Mouse (Mus musculus): Measurements from ENCODE around the gene Tmem129. TPM values are rescaled to one million over a fixed set of nuclear protein-coding genes. Genes with fewer than 3 reads are reported as not detected.

Tmem129 gene
- total RNA-seq, 1 experiment: 15.0 TPM

DNA sequence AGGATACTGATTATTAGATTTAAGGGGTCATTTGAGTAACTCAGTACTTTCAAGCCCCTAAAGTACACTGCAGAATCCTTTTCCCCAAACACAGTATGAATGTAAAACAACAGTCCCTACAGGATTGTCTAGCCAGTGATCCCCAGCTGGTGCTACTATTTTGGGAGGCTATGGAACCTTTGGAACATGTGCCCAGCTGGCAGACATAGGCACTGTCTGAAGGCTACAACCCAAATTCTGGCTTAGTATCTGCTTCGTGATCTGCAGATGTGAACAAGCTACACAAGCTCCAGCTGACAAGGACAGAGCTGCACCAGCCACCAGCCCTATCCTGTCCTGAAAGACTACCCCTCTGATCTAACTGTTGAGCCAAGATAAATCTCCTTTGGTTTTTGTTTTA, 25.7 kb downstream of the Tmem129 start:
- in situ Hi-C loops (cut with MboI; ENCODE audit: low sequenced_read_pairs in 2 of 2, unreplicated experiment in 2 of 2): no loop called here
- no peak overlapping the region for H3K9ac ChIP-seq (ENCODE audit: insufficient read depth, low read depth, low read length, poor library complexity, severe bottlenecking)

DNA sequence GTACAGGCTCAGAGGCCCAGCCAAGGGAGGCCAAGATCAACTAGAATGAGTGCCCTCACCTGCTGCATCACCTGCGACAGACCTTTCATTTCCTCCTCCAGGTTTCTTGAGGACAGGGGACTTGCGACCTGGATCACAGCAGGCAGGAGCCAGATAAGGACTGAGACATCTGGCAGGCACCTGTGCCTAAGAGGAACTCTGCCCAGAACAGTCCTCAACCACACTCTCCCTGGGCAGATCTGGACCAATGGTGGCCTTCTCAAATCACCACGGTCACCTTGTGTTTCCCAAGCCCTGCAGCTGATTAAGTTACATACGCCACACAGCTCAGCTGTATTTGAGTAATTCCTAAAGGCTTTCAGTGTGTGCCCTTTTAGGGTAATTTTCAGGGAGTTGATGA, 27.6 kb downstream of the Tmem129 start:
- H3K9ac ChIP-seq (ENCODE audit: insufficient read depth, low read depth, low read length, poor library complexity, severe bottlenecking): peak overlapping the region; percentile 1; the same call in 1 of the 2 replicates
- no peak overlapping the region for H3K27ac ChIP-seq (ENCODE audit: insufficient read depth, low read depth, low read length, poor library complexity, severe bottlenecking)
- H3K9me3 ChIP-seq (ENCODE audit: control insufficient read depth, insufficient read depth, low read depth, low read length): no peaks in the 10 kb centered on the region
- no peak overlapping the region for H3K4me3 ChIP-seq (ENCODE audit: insufficient read depth in 1 of 2, low read depth in 1 of 2, low read length in 2 of 2, poor library complexity in 1 of 2, severe bottlenecking in 1 of 2)
- no peak for DNase-seq (ENCODE audit: low read depth, low spot score)
- peaks cover 2 to 5% of the 10 kb centered on the region in 2 experiments; a peak in 3 of 4 replicates for H3K4me1 ChIP-seq (ENCODE audit: control insufficient read depth in 2 of 2, insufficient read depth in 2 of 2, low read length in 2 of 2, poor library complexity in 1 of 2)
- in situ Hi-C loops (cut with MboI; ENCODE audit: low sequenced_read_pairs in 2 of 2, unreplicated experiment in 2 of 2): no loop called here
- H3K36me3 ChIP-seq (ENCODE audit: control insufficient read depth, insufficient read depth, low read length, poor library complexity, severe bottlenecking): no peaks in the 10 kb centered on the region
- TF ChIP-seq MAFK (IDR thresholded peaks at IDR 0.05; ENCODE audit: insufficient read depth, low read depth, low read length) (no peak), ZC3H11A (IDR thresholded peaks at IDR 0.05; ENCODE audit: borderline replicate concordance, low read depth, low read length) (no peak), ZNF384 (IDR thresholded peaks at IDR 0.05; ENCODE audit: low read depth, low read length) (no peak), HCFC1 (IDR thresholded peaks at IDR 0.05; ENCODE audit: borderline replicate concordance, insufficient read depth, low read length) (no peak), CHD2 (IDR thresholded peaks at IDR 0.05; ENCODE audit: low read depth, low read length) (no peak)

More for the DNA sequence above, 25.7 kb downstream of the Tmem129 start:
- Histone ChIP-seq H3K36me3 (ENCODE audit: control insufficient read depth, insufficient read depth, low read length, poor library complexity, severe bottlenecking) (peaks cover 3% of the 10 kb centered on the region; the same call in 1 of the 2 replicates), H3K4me3 (ENCODE audit: insufficient read depth in 1 of 2, low read depth in 1 of 2, low read length in 2 of 2, poor library complexity in 1 of 2, severe bottlenecking in 1 of 2) (no peak overlapping the region), H3K9me3 (ENCODE audit: control insufficient read depth, insufficient read depth, low read depth, low read length) (no peaks in the 10 kb centered on the region), H3K27ac (ENCODE audit: insufficient read depth, low read depth, low read length, poor library complexity, severe bottlenecking) (no peak overlapping the region), H3K4me1 (ENCODE audit: control insufficient read depth in 2 of 2, insufficient read depth in 2 of 2, low read length in 2 of 2, poor library complexity in 1 of 2) (peaks cover 2 to 5% of the 10 kb centered on the region in 2 experiments; a peak in 3 of 4 replicates)
- no peak for TF ChIP-seq MAFK (IDR thresholded peaks at IDR 0.05; ENCODE audit: insufficient read depth, low read depth, low read length)
- DNase-seq (ENCODE audit: low read depth, low spot score): no peak

DNA sequence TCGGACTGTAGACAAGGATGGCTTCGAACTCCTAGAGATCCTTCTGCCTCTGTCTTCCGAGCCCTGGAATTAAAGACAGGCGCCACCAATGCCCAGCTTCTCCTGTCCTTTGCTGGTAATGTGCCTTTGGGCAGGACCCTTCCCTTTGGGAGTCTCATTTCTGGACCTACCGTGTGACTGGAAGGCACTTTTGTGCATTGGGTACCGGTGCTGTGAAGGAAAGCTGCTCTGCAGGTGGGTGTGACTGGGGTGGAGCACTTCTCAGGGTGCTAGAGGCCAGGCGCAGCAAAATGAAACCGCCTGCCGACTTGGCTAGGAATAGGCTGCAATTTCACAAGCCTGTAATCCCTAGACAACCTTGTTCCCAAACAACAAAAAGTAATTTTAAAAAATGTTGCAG, 28.2 kb downstream of the Tmem129 start:
- TF ChIP-seq ZNF384 (IDR thresholded peaks at IDR 0.05; ENCODE audit: low read depth, low read length) (no peak), MAFK (IDR thresholded peaks at IDR 0.05; ENCODE audit: insufficient read depth, low read depth, low read length) (no peak), CHD2 (IDR thresholded peaks at IDR 0.05; ENCODE audit: low read depth, low read length) (no peak), ZC3H11A (IDR thresholded peaks at IDR 0.05; ENCODE audit: borderline replicate concordance, low read depth, low read length) (no peak), HCFC1 (IDR thresholded peaks at IDR 0.05; ENCODE audit: borderline replicate concordance, insufficient read depth, low read length) (no peak)
- Histone ChIP-seq H3K36me3 (ENCODE audit: control insufficient read depth, insufficient read depth, low read length, poor library complexity, severe bottlenecking) (no peaks in the 10 kb centered on the region), H3K9ac (ENCODE audit: insufficient read depth, low read depth, low read length, poor library complexity, severe bottlenecking) (peak overlapping the region; percentile 41; the same call in 1 of the 2 replicates), H3K4me3 (ENCODE audit: insufficient read depth in 1 of 2, low read depth in 1 of 2, low read length in 2 of 2, poor library complexity in 1 of 2, severe bottlenecking in 1 of 2) (peak overlapping the region; percentile 43 to 79), H3K4me1 (ENCODE audit: control insufficient read depth in 2 of 2, insufficient read depth in 2 of 2, low read length in 2 of 2, poor library complexity in 1 of 2) (peaks cover 2 to 5% of the 10 kb centered on the region in 2 experiments; a peak in 3 of 4 replicates), H3K27ac (ENCODE audit: insufficient read depth, low read depth, low read length, poor library complexity, severe bottlenecking) (no peak overlapping the region), H3K9me3 (ENCODE audit: control insufficient read depth, insufficient read depth, low read depth, low read length) (no peaks in the 10 kb centered on the region)
- in situ Hi-C loops (cut with MboI; ENCODE audit: low sequenced_read_pairs in 2 of 2, unreplicated experiment in 2 of 2): no loop called here
- DNase-seq (ENCODE audit: low read depth, low spot score): peak; percentile 20

DNA sequence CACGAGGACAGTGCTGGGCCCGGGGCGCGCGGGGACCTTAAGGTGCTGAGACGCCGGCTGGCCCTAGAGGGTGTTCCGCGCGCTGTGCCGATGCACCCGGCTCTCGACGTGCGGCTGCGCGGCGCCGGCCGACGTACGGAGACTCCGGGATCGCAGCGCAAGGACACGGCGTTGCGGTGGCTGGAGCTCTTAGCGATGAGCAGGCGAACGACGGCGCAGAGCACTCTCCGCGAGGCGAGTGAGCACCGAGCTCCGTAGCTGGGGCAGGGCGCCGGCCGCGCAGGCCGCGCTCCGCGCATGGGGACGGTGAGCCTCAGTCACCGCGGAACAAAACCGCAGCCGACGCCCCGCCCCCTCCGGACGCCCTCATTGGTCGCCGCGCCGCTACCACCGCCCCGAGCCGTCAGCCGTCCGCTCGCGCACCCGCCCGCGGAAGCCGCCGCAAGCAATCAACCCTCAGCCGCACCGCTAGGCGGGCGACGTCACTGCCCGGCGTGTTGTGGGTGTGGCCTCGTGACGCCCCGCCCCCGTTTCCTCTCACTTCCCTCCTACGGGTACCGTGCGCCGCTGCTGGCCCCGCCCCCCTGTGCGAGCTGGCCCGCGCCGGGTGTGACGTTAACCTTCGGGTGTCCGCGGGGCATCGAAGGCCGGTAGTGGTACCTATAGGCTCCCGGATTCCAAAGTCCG, 28.8 kb downstream of the Tmem129 start, which contains the start of the genes Fam53a and Gm9903:
TSS of gene Fam53a (minus strand) at position 335 of the 687 bp plus-strand sequence.
TSS of gene Gm9903 (plus strand) at position 625 of the 687 bp plus-strand sequence.
- Histone ChIP-seq H3K4me1 (ENCODE audit: control insufficient read depth in 2 of 2, insufficient read depth in 2 of 2, low read length in 2 of 2, poor library complexity in 1 of 2) (peaks cover 2 to 5% of the 10 kb centered on the region in 2 experiments; a peak in 3 of 4 replicates), H3K9ac (ENCODE audit: insufficient read depth, low read depth, low read length, poor library complexity, severe bottlenecking) (peak within 1 kb of the TSS; percentile 91), H3K9me3 (ENCODE audit: control insufficient read depth, insufficient read depth, low read depth, low read length) (no peaks in the 10 kb centered on the region), H3K27ac (ENCODE audit: insufficient read depth, low read depth, low read length, poor library complexity, severe bottlenecking) (peak within 1 kb of the TSS; percentile 51), H3K36me3 (ENCODE audit: control insufficient read depth, insufficient read depth, low read length, poor library complexity, severe bottlenecking) (no peaks in the 10 kb centered on the region), H3K4me3 (ENCODE audit: insufficient read depth in 1 of 2, low read depth in 1 of 2, low read length in 2 of 2, poor library complexity in 1 of 2, severe bottlenecking in 1 of 2) (peak within 1 kb of the TSS; percentile 89 to 92)
- in situ Hi-C loops (cut with MboI; ENCODE audit: low sequenced_read_pairs in 2 of 2, unreplicated experiment in 2 of 2): no loop called here
- peak; percentile 93 for DNase-seq (ENCODE audit: low read depth, low spot score)
- TF ChIP-seq HCFC1 (IDR thresholded peaks at IDR 0.05; ENCODE audit: borderline replicate concordance, insufficient read depth, low read length) (peak; percentile 52; the same call in 1 of the 2 replicates), ZC3H11A (IDR thresholded peaks at IDR 0.05; ENCODE audit: borderline replicate concordance, low read depth, low read length) (no peak)
